Mouse (Mus musculus) gastrocnemius, postnatal 14 days (tissue): ENCODE results near the gene Mrps10. TPM values are rescaled to one million over a fixed set of nuclear protein-coding genes. Genes with fewer than 3 reads are reported as not detected.
"Not testable (repeated sequence)": the region's sequence is repeated elsewhere in the genome, so short reads cannot be mapped to it uniquely, and the experiment has no call there.

Experiments
- DNase-seq: peaks from one replicate; pipeline ENCODE4 v3.0.0; 2021; ENCODE audit warnings: mixed read lengths
- intact Hi-C: fragments of 180-260 bp; cut with DNase I; formaldehyde crosslinking; loops from one replicate; pipeline ENCODE4 v1.15.1; 2025; ENCODE audit warnings: low total_unique reads
- long read RNA-seq, 2 experiments: library from polyadenylated mRNA; stranded (forward); transcript quantifications; one replicate each; pipeline ENCODE4 v2.0.0; 2021
- total RNA-seq, 2 experiments: library from RNA; stranded (reverse); gene quantifications; 2 replicates each; pipeline ENCODE4 v1.2.3; 2021

Gene Mrps10
- 10 to 100 TPM; 36.8 to 40.7 TPM for total RNA-seq
- long read RNA-seq, experiment 1, transcript Mrps10-204 (7 exons, 1,017 nt): minor isoform, 35 of 83 reads
- long read RNA-seq, experiment 1, transcript Mrps10-203 (7 exons, 1,018 nt): major isoform, 44 of 83 reads
- long read RNA-seq, experiment 1, partial matches to known transcripts: 3 of 83 reads
- long read RNA-seq, experiment 1, other reads (novel, unspliced or antisense): 1 of 83 reads
- long read RNA-seq, experiment 2, transcript Mrps10-204 (7 exons, 1,017 nt): minor isoform, 28 of 61 reads
- long read RNA-seq, experiment 2, transcript Mrps10-203 (7 exons, 1,018 nt): major isoform, 30 of 61 reads
- long read RNA-seq, experiment 2, partial matches to known transcripts: 1 of 61 reads
- long read RNA-seq, experiment 2, other reads (novel, unspliced or antisense): 2 of 61 reads

DNA sequence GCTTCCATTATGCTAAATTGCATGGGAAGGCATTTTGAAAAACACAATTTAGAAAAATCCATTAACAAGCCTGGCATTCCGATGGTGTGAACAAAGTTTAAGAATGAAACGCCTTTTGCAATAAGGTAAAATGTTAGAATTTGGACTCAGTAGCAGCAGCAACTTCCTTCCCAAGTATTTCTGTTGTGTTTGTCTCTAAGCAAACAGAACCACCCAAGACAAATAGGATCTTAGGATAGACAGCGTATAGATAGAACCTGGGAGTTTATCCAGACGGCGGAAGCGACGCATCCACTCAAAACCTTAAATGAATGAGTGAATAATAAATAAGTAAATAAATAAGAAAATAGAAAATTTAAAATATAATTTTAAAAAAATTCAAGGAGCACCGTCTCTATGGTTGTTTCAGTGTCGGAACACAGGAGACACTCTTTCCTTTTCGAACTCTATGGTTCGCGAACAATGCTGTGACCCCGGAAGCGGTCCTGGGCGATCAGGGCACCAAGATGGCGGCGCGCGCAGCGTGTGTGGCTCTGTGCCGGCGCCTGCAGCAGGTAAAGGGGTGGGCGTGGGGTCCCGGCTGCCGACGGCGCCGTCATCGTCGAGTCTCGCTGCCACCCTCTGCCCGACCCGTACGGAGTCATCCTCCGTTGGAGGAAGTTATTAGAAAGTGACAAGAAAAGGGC lies at the start of gene Mrps10:
Gene Mrps10 (plus strand): TSS at position 487 of the 686 bp plus-strand sequence.
- peak; percentile 85 for DNase-seq
- intact Hi-C loops: no loop called here

DNA sequence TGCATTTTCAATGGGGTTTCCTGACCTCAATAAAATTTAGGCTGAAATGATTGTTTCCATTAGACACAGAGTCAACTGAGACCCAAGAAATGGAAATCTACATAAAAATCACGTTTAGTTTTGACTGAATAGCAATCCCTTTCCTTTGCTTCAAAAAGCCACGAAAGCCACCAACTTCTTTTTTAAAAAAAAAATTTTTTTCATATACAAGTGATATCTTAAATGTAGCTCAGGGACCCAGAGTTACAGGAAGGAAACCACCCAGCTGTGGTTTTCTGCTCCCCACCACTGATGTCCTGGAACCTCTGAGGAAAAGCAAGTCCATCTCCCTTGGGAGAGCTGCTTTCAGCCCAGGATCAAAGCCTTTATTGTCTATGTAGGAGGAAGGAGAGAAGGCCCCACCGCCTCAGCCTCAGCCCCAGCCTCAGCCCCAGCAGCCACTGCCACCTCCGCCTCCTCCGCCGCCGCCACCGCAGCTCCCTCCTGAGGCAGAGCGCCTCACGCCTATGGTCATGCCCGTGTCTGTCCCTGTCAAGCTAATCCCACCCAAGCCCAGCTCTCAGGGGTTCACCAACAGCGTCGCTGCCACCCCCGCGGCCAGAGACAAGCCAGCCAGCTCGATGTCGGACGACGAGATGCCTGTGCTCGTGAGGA lies 49.6 kb upstream of the Mrps10 start:
- DNase-seq: no peak
- intact Hi-C loops: no loop called here

DNA sequence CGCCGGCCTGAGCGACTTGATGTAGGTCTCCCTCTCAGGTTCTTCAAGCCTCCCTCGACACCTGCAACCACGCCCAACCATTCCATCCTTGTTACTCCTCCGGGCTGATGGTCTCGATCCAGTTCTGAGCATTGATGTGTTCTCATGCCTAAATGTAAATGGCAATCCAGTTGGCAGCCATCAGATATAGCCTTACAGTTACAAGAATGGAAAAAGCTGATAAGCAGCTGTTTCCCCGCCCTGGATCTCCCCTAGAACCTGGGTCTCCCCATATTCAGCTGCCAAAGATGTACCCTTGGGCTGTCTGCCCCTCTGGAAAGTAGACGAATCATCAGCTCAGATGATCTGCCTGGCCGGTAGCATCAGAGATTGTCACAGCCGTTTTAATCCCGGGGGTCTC lies 48.9 kb upstream of the Mrps10 start:
- no peak for DNase-seq
- intact Hi-C loops: no loop called here

DNA sequence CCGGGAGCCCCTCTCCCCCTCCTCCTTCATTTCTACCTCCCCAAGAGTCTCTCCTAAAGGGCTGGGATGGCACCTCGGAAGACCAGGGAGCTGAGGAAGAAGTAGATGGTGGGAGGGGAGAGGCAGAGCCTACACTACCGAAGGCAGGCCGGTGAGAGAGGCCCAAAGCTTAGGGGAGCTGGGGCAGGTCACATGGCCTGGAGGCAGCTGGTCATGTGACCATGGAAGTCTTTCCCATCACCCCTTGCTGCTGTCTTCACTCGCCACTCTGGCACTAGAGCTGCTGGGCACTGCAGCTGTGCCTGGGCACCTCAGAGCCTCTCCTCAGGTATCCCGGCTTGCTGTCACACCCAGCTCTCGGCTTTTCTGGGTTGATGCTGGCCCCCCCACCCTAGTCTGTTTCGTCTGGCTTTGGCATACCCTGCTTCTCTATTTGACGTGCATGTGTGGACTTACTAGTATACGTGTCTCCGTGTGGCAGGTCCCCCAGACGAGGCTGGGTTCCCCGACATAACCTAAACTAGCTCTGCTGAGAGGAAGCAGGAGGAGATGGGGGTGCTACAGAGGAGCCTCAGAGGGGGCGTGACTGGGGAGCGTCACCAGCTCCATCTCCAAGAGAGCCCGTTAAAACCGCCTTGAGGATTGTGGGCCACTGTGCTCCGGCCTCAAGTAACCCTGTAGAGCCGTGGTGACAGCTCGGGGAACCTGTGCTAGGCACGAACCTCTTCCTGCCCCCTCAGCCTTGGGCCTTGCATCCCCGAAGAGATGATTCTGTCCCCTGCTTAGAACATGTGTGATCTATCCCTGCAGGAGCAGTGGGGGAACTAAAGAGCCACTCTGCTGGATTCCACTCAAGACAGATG lies 46.3 kb upstream of the Mrps10 start:
- intact Hi-C loops: no loop called here
- DNase-seq: no peak

DNA sequence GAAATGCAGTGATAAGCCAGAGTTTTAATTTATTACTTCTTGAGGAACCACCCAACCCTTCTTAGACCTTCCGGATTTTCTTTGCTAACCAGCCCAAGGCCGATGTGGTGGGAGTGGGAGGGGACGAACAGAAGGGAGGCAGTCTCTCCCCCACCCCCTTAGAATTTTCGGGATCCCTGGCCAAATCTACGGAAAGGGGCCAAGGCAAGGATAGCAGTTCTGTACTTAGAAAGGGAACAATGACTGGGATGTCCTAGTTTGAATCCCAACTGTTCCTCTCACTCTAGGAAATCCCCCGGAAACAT lies 45.7 kb upstream of the Mrps10 start:
- no peak for DNase-seq
- intact Hi-C loops: no loop called here

DNA sequence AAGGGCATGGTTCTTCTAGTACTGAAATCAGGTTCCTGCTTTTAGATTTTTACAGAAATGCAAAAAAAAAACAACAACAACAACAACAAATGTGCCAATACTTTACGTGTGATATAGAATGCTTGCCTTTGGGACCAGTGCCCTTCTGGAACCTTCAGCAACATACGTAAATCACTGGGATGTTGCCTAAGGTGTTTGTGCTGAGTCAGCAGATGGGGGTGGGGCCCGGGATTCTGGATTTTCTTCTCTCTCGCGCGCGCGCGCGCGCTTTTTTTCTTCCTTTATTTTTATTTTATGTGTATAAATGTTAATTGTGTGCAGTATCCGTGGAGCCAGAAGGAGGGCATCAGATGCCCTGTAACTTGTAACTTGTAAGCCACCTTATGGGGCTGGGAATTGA lies 41.1 kb upstream of the Mrps10 start:
- intact Hi-C loops: no loop called here
- no peak for DNase-seq

DNA sequence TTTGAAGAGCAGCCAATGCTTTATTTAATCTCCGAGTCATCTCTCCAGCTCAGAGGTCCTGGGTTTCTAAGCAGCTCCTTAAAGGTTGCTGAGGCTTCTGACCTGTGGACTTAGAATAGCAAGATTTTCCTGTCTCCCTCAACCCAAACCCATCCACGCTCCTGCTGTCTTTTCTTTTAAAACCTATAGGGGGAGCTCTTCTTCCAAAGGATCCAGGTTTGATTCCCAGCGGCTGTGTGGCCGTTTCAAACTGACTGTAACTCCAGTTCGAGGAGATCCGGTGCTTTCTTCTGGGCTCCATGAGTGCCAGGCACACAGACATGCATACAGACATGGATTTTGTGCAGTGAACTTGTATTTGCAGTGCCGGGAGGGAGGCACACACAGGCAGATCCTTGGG lies 40.7 kb upstream of the Mrps10 start:
- intact Hi-C loops: no loop called here

DNA sequence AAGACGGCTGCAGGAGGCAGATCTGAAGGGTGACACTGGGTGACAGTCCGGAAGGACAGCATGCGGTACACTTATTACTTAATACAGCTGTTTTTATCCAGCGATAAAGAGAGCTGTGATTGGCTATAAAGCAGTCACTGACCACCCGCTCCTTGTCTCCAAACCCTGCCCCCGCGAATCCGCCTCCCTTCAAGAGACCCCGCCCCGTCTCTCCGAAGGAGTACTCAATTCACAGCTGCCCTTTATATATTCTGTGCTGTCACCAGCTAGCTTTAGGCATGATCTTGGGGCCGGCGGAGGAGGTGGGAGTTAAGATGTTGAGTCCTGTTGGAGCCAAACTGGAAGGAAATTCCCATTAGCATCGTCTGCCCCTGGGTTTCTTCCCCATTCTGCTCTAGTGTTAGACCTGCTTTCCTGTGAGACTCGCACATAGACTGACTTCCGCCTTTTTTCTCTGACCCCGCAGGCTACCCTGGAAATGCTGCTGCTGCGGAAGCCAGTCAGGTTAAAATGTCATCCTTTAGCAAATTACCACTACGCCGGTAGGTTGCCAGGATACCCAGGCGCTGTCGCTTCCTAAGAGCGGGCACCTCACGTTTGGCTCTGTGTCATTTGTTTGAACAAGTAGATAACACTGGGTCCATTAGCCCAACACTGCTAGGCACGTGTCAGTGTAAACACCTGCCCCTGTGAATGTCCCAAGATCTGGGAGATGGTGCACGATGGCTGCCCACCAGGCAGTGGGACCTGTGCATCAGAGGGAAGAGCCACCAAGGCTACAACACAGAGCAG lies 39.9 kb upstream of the Mrps10 start:
- intact Hi-C loops: no loop called here
- DNase-seq: no peak

More for the DNA sequence above, 40.7 kb upstream of the Mrps10 start:
- no peak for DNase-seq

DNA sequence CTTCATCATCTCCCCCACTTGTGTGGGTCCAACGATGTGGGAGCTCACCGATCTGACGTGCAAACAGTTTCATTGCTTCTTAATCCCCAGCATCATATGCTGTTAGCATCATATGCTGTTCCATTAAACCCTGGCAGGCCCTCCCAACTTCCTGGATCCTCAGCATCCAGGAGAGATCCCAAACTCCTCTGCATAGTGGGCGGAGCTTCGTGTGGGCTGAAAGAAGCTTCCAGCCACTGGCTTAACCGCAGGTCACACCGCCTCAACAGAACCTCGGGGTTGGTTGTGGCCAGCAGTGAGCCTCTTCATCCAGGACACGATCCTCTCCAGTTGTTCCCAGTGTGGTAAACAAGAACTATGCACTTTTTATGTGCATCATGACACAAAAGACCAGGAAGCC lies 38.1 kb upstream of the Mrps10 start:
- DNase-seq: no peak
- intact Hi-C loops: loop anchor here (10.0 kb wide), 1 partner anchor 286 kb away; no protein-coding TSS in a partner anchor

DNA sequence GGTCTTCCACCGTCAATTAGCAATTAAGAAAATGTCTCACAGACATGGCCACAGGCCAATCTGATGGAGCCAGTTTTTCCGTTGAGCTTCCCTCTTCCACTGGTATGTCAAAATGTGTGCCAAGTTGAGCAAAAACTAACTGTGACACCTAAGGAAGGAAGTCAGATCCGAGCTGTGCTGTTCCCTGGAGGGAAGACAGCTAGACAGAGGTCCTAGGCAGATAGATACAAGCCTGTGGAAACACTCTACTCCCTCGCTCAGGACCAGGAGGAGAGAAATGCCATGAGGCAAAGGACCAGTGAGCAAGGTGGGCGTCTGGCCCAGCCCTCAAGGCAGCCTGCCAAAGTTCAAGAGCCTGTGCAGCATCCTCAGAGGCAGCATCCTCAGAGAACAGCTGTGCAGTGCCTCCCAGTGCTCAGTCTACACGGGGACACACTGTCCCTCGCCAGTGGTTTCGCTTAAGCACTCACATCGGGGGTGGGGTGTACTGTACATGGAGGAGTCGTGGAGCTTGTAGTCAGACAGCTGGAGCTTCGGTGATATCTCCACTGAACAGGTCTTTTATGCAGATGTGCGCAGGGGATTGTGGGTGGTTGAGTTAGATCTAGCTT lies 36.6 kb upstream of the Mrps10 start:
- DNase-seq: peak; percentile 36
- intact Hi-C loops: loop anchor here (10.0 kb wide), 1 partner anchor 287 kb away; no protein-coding TSS in a partner anchor

DNA sequence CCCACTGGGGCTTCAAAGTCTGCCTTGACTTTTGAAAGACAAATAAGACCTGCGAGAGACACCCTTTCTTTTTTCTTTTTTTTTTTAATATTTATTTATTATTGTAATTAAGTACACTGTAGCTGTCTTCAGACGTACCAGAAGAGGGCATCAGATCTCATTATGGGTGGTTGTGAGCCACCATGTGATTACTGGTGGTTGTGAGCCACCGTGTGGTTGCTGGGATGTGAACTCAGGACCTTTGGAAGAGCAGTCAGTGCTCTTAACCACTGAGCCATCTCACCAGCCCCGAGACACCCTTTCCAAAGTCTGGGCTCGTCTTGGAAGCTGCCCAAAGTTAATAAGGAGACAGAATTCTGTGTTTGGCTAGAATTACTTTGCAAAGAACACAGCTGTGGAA lies 36.0 kb upstream of the Mrps10 start:
- intact Hi-C loops: loop anchor here (10.0 kb wide), 1 partner anchor 288 kb away; no protein-coding TSS in a partner anchor
- not testable (repeated sequence) for DNase-seq

DNA sequence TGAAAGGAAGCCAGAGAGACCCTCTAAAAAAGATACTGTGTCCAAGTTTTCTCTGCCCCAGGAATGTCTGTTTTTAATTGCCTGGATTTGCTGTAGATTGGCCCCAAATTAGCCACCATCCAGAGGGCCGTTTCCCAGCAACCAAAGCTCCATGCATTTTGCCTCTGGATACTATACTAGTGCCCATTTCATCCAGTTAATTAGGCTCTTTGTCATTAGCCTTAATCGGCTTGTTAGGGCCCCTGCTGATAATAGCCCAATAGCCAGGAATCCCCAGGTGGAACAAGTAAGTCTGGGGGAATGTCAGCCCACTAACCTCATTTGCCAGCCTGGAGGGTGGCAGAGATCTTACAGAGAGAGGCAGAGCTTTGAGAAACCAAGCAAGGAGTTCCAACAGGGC lies 35.3 kb upstream of the Mrps10 start:
- no peak for DNase-seq
- intact Hi-C loops: loop anchor here (10.0 kb wide), 1 partner anchor 289 kb away; no protein-coding TSS in a partner anchor

DNA sequence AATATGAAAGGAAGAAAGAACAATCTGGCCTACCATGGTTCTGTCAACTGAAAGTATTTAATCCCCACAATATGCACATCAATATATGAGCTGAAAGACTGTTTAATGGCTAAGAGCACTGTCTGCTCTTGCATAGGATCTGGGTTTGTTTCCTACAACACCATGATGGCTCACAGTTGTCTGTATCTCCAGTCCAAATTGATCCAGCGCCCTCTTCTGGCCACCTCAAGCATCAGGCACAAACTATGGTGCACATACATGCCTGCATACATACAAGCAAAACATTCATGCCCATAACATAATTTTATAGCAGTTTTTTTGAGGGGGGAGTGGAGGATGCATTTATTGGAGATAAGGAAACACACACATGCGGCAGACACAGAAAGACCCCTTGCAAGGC lies 25.6 kb upstream of the Mrps10 start:
- no peak for DNase-seq
- intact Hi-C loops: no loop called here

DNA sequence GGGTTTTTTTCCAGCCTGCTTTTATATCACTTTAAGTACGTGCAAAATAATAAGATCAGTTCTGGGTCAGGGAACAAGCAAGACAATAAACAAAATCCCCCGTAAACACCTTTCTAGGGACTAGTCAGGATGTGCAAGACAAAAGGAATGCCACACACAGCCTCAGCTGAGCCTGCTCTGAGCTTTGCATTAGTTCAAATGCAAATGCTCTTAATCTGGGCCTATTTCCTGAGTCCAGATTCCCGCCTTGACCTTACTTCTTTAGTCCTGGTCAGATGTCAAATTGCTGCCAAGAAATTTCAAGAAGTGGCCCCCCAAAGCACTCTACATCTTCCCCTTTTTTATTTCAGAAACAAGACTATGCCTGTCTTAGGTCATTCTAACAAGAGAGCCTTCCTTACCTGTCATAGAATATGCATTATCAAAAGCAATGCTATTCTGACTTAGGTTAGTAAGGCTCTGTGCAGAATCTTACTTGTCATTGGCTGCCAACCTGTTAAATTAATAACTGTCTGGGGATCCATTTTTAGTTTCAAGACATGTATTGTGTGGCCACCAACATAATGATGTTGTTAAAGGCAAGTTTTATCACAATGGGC lies 18.9 kb upstream of the Mrps10 start:
- no peak for DNase-seq
- intact Hi-C loops: no loop called here

DNA sequence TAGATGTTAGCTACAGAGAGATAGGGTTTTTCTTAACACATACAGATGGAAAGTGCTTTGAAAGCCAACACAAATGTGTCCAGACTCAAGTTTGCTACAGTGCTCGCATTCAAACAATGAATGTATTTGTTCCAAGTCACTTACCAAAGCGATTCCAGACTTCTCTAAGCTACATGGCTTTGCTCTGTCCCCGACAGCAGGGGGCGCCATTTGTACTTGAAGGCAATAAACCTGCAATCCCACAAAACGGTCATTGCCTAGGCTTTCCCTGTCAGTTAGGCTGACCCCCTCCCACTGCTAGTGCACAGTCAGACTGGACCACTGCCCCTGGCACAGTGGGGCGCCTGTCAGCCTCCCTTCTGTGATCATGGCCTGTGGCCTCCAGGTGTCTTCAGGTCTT lies 8.7 kb upstream of the Mrps10 start:
- intact Hi-C loops: no loop called here
- peak; percentile 39 for DNase-seq

DNA sequence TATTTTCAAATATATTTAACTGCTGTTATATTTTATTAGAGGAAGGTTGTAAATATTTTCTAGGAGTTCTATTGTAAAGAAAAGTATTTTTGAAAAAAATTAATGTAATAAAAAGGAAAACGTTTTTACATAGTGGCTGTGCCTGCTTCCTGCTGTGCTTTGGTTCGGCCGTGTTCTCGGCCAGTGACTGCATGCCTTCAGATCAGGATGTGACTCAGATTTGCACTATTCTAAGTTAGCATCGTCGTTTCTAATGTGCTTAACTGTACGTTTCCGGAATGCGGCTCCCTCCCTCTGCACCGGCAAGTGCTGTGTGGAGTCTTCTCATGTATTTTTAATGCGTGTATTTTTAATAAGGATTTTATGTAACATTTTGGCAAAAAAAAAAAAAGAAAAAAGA lies 7.3 kb upstream of the Mrps10 start:
- no peak for DNase-seq
- intact Hi-C loops: no loop called here

DNA sequence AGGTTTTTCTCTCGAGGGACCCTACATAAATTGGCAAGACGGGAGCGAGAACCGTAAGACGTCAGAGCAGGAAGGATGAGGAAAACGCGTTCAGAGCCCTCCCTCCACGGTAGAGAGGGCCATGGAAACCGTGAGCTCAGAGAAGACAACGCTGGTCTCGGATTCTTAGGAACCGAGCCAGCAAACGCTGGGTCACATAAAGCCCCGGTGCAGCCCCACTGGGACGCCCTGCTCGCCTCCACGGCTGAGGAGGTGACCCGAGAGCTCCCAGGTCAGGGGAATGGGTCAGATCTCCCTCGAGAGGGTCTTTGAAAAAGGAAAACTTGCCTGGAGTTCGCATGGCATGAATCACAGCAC lies 378 bp downstream of the Mrps10 start:
- peak; percentile 19 for DNase-seq
- intact Hi-C loops: no loop called here

DNA sequence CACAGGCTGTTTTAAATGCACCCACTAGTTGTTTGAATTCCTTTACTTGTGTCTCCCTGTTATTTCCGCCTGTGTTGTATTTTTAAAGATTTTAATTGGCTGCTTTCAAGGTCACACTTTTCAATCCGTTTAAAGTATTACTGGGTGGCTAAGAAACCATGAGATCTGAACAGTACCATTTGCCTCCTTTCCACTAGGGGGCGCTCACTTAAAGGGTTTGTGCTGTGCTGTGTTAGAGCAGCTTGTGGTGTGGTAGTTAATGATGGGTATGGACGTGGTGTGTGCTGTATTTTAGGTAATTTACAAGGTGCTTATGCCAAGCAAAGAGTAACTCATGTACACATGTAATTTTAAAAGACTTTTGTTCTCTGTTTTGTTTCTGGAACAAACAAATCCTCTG lies 2.8 kb downstream of the Mrps10 start:
- intact Hi-C loops: no loop called here
- peak; percentile 49 for DNase-seq
